Mouse (Mus musculus) frontal cortex, postnatal 14 days (tissue): ENCODE data around the gene Pah.

Experiments used
- DNase-seq, 2 experiments: peaks; one replicate each; pipeline ENCODE4 v3.0.0; 2022; ENCODE audit warnings: low spot score in 2 of 2

Pah gene

DNA sequence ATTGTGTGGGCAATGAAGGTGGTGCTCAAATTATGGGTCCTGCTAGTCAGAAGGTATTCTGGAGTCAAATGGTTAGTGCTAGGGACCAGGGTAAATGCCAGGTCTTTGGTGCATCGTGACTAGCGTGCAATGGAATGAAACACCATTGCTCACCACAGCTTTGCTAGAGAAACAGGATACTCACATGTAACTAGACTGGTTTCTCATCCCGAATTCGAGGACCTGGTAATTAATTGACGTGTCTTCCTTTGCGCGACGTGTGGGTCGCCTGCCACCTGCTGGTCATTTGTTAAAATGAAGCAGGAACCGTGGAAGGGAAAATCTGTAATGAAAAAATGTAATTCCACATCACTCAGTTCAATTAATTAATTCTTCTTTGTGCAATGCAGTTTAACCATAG is 17.6 kb upstream of the Pah start:
- peak in 1 of 2 experiments; percentile 58 for DNase-seq

GRCm38 (mm10) chr10:87508581-87508980 is 13.0 kb upstream of the Pah start:
- no peak for DNase-seq

DNA sequence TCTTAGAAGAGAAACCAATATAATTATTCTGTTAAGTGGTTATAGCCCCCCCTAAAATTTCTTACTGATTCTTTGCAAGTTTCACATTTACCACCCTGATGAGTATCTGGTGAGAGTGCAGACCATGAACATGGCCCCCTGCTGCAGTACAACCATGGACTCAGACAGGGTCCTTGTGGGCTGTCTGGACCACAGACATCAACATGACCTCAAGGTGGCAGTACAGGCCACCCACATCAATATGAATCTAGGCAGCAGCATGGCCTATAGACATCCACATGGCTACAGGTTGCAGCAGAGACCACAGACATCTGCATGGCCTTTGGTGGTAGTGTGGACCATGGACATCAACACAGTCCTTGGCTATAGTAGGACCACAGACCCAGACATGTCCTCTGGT is 8.5 kb upstream of the Pah start:
- DNase-seq = no peak

GRCm38 (mm10) chr10:87518585-87518984 is 3.0 kb upstream of the Pah start:
- DNase-seq = no peak

- DNase-seq = no peak
Measured at GRCm38 (mm10) chr10:87520401-87521116, 1.0 kb upstream of the Pah start.

- no peak for DNase-seq
Measured at GRCm38 (mm10) chr10:87534172-87534571, 12.6 kb downstream of the Pah start.

GRCm38 (mm10) chr10:87545759-87546158 is 24.2 kb downstream of the Pah start:
- no peak for DNase-seq

- no peak for DNase-seq
Measured at GRCm38 (mm10) chr10:87546299-87547234, 25.0 kb downstream of the Pah start.

DNA sequence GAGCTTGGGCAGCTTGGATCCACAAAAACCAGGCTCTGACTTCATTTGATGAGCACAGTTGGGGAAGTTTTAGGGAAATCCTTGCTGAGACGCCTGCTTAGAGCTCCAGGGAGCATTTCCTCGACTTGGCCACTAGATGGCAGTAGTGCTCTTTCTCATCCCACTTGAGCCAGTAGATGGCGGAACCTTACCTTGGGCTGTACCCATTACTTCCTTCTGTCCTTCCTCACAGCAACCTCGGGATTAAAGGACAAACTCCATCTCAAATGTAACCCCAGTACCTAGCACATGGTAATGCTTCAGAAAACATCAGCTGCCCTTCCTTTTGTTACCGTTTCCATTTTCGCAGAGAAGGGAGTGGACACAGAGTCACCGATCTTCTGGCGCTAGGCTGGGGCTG is 31.1 kb downstream of the Pah start:
- DNase-seq = peak in 1 of 2 experiments; percentile 39

DNA sequence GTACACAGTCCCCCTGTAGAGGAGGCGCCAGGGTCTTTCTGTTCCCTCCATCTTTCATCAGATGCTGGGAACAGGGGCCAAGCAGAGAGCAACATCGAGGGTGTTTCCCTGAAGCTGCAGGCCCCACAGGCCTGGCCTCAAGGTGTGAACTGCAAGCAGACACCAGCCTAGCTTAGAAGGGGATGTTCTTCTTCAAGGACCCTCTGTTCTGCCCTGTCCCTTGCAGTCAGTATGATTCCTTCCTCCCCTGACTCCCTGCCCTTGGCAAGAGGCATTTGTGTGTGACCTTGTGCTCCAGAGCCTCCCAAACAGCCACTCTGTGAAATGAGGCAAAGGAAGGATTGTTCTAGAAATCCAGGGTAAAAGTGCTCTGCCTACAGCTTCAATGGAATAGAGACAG is 34.8 kb downstream of the Pah start:
- no peak for DNase-seq

- DNase-seq = no peak
Measured at GRCm38 (mm10) chr10:87563818-87564217, 42.2 kb downstream of the Pah start.

- no peak for DNase-seq
Measured at GRCm38 (mm10) chr10:87565712-87566111, 44.1 kb downstream of the Pah start.

DNA sequence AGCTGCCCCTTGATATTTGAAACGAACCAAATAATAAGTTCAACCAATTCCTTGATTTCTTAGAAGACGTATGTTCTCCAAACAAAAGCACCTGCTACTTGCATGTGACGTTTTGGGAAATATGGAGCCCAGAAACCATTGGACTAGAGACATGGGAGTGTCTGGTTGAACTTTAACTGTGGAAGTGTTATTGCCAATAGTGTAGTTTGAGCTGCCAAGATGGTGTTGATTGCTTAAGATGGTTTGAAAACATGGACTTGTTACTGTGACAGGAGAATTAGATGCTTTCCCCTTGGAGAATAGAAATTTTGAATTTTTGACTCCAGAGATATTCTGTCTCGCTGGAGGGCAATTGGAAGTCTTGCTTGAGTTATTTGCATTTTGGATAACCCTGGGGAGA is 50.9 kb downstream of the Pah start:
- no peak for DNase-seq

DNA sequence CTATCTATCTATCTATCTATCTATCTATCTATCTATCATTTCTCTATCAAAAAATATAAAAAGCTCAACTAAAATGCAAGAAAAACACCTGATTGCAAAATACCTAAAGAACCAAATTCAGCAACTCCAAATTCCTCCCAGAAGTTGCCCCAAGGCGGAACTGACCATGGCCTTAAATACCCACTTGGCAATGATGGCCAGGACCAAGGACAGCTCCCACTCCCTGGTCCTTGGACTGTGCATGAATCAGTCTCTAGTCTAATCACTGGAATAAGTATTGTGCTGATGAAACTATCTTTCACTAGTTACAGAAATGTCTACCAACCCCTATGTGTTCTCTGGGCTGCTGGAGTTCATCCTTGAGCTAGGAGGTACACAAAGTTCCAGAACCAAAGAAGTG is 65.1 kb downstream of the Pah start:
- no peak for DNase-seq

- no peak for DNase-seq
Measured at GRCm38 (mm10) chr10:87593916-87594315, 72.3 kb downstream of the Pah start.

DNA sequence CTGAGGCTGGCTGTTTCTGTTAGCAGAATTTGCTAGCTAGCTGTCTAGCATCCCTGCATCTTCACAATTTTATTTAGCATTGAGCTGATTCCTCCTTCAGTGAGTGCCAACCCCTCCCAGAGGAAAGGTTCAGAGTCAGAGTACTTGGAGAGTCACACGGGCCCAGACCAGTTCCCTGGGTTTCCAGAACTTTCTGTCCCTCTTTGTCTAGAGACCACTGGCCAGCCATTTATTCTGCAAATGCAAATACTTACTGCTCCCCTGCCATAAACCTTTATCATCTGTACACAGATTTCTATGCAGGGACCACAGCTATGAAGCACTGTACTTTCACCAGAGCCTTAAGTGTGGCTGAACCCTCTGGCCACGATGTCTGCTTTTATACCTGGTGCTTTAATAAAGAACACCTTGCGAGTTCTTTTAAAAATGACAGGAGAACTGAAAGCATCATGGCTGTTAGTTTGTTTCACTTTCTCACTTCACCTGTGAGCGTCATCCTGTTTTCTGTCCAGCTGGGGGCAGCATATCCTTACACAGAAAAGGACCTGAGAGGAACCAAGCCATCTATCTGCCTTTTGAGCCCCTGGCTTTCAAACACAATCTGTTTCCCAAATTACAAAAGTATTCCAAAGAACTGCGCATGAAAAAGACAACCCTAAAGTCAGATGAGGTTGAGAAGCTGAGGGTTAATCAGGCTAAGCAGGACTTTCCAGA is 74.9 kb downstream of the Pah start:
- DNase-seq = peak; percentile 4 to 21

- DNase-seq = peak; percentile 4 to 5
Measured at GRCm38 (mm10) chr10:87597075-87597677, 75.6 kb downstream of the Pah start.

- no peak for DNase-seq
Measured at GRCm38 (mm10) chr10:87602151-87602550, 80.6 kb downstream of the Pah start.

GRCm38 (mm10) chr10:87625196-87625595 is 103.6 kb downstream of the Pah start:
- DNase-seq = no peak
